Mouse (Mus musculus): ENCODE measurements around the gene Ifi205. TPM values are rescaled to one million over a fixed set of nuclear protein-coding genes. Genes with fewer than 3 reads are reported as not detected.
"Not testable (repeated sequence)": the region's sequence is repeated elsewhere in the genome, so short reads cannot be mapped to it uniquely, and the experiment has no call there.

Gene Ifi205
- total RNA-seq (2021): not detected
- long read RNA-seq: 0 reads

GRCm38 (mm10) chr1:174031698-174032097 lies at the start of gene Ifi205:
TSS of gene Ifi205 (minus strand) at chr1:174031810.
- no peak for DNase-seq (ENCODE audit: low spot score in 2 of 2)

- DNase-seq (ENCODE audit: low spot score in 2 of 2): no peak
Measured at GRCm38 (mm10) chr1:174066305-174066704, 34.7 kb upstream of the Ifi205 start, which contains the start of gene Olfr430. TSS of gene Olfr430 (plus strand) at chr1:174066605.

GRCm38 (mm10) chr1:174055248-174055647 lies 23.6 kb upstream of the Ifi205 start:
- DNase-seq (ENCODE audit: low spot score in 2 of 2): no peak

- peak in 1 of 2 experiments; percentile 13 for DNase-seq (ENCODE audit: low spot score in 2 of 2)
Measured at GRCm38 (mm10) chr1:174052981-174053380, 21.4 kb upstream of the Ifi205 start.

- no peak for DNase-seq (ENCODE audit: low spot score in 2 of 2)
Measured at GRCm38 (mm10) chr1:174051931-174052536, 20.4 kb upstream of the Ifi205 start.

- DNase-seq (ENCODE audit: low spot score in 2 of 2): no peak
Measured at GRCm38 (mm10) chr1:174051515-174051914, 19.9 kb upstream of the Ifi205 start.

GRCm38 (mm10) chr1:174050532-174050931 lies 18.9 kb upstream of the Ifi205 start:
- DNase-seq (ENCODE audit: low spot score in 2 of 2): no peak

- not testable (repeated sequence) for DNase-seq (ENCODE audit: low spot score in 2 of 2)
Measured at GRCm38 (mm10) chr1:174049357-174049756, 17.7 kb upstream of the Ifi205 start.

GRCm38 (mm10) chr1:174048893-174049292 lies 17.3 kb upstream of the Ifi205 start, which contains the start of gene Olfr432:
TSS of gene Olfr432 (plus strand) at chr1:174049205.
- no peak for DNase-seq (ENCODE audit: low spot score in 2 of 2)

GRCm38 (mm10) chr1:174048227-174048626 lies 16.6 kb upstream of the Ifi205 start:
- DNase-seq (ENCODE audit: low spot score in 2 of 2): not testable (repeated sequence)

- DNase-seq (ENCODE audit: low spot score in 2 of 2): no peak
Measured at GRCm38 (mm10) chr1:174044431-174044830, 12.8 kb upstream of the Ifi205 start.

GRCm38 (mm10) chr1:174042091-174042884 lies 10.7 kb upstream of the Ifi205 start:
- not testable (repeated sequence) for DNase-seq (ENCODE audit: low spot score in 2 of 2)

- peak; percentile 6 to 27 for DNase-seq (ENCODE audit: low spot score in 2 of 2)
Measured at GRCm38 (mm10) chr1:174040523-174041177, 9.0 kb upstream of the Ifi205 start, which contains the start of gene Olfr433. TSS of gene Olfr433 (plus strand) at chr1:174040705.

- DNase-seq (ENCODE audit: low spot score in 2 of 2): no peak
Measured at GRCm38 (mm10) chr1:174038480-174038879, 6.9 kb upstream of the Ifi205 start.

GRCm38 (mm10) chr1:174035841-174036240 lies 4.2 kb upstream of the Ifi205 start:
- no peak for DNase-seq (ENCODE audit: low spot score in 2 of 2)

GRCm38 (mm10) chr1:174007050-174007449 lies 24.6 kb downstream of the Ifi205 start:
- DNase-seq (ENCODE audit: low spot score in 2 of 2): not testable (repeated sequence)

- DNase-seq (ENCODE audit: low spot score in 2 of 2): not testable (repeated sequence)
Measured at GRCm38 (mm10) chr1:174004352-174005109, 27.1 kb downstream of the Ifi205 start.

GRCm38 (mm10) chr1:173995003-173995402 lies 36.6 kb downstream of the Ifi205 start:
- DNase-seq (ENCODE audit: low spot score in 2 of 2): no peak

- DNase-seq (ENCODE audit: low spot score in 2 of 2): not testable (repeated sequence)
Measured at GRCm38 (mm10) chr1:173982694-173983305, 48.8 kb downstream of the Ifi205 start, which contains the start of gene Ifi202b. TSS of gene Ifi202b (minus strand) at chr1:173982744.

- not testable (repeated sequence) for DNase-seq (ENCODE audit: low spot score in 2 of 2)
Measured at GRCm38 (mm10) chr1:173981038-173981437, 50.6 kb downstream of the Ifi205 start.

Measured in layer of hippocampus, adult 18-20 months (tissue).